Mouse (Mus musculus): ENCODE data around the gene Smad1. TPM values are rescaled to one million over a fixed set of nuclear protein-coding genes. Genes with fewer than 3 reads are reported as not detected.

Smad1 gene
- polyA plus RNA-seq (2021; fragmentation: Nextera tagmentation) = 2.5 and 3.0 TPM in 2 replicates
- long read RNA-seq, experiment 1, partial matches to known transcripts = 4 of 4 reads
- long read RNA-seq, experiment 1, other reads (novel, unspliced or antisense) = 0 of 4 reads
- long read RNA-seq, experiment 2, partial matches to known transcripts = 6 of 10 reads
- long read RNA-seq, experiment 2, other reads (novel, unspliced or antisense) = 1 of 10 reads

DNA sequence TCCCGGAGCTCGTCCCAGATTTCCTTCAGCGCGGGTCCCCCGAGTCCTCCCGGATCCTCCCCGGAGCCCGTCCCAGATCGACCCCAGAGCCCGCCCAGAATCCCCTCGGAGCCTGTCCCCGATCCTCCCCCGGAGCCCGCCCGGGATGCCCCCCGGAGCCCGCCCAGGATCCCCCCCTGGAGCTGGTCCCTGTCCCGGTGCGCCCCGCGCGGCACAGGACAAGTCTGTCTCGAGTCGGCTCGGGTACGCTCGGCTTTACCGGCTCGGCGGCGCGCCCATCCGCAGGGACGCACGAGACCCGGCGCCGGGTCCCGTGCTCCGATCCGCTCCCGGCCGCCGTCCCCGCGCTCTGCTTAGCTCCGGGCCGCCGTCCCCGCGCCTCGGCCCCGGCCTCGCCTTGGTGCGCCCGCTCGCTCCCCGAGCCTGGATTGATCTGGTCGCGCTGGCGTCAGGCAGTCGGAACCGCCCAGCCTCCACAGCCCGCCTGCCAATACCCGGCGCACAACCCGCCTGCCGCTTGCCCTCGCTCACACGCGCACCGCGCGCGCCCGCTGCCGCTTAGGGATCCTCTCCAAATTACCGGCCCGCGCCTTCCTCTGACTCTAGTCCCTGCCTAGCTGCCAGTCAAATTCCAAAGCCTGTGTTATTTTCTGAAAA lies at the start of gene Smad1:
TSS of gene Smad1 (minus strand) at position 525 of the 657 bp plus-strand sequence.

DNA sequence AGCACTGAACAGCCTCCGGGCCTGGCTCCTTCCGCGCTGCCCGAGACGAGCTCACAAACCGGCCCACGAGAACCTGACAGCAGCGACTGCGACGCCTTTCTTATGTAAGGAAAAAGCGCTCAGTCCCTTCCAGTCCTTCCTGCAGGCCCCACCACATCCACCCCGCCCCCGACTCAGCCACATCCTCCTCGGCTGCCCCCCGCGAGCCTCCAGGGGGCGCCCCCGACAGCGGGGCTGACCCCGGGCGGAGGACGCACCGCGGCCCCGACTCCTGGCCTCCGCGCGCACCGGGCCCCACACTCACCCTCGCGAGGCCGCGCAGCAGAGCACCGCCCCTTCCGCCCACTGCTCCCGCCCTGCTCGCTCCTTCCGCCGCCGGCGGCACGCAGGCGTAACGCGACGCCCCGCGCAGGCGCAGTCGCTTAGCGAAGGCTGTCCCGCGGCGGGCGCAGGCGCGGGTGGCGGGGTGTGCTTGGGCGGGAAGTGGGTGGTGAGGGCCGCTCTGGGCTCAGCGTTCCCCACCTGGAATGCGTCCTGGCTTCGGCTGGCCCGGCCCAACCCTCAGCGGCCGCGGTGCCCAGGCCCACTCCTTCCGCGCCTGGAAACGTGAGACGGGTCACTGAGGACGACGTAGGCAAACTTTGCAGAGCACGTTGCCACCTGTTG lies 104.6 kb downstream of the Smad1 start, which contains the start of gene Mmaa:
TSS of gene Mmaa (minus strand) at position 328 of the 666 bp plus-strand sequence.

Other genes with a start within 250 kb of the Smad1 start
- gene 1700011L22Rik, start 150.9 kb downstream of the Smad1 start, polyA plus RNA-seq (2021; fragmentation: Nextera tagmentation) = not detected in 2 replicates
- gene Mmaa, start 104.6 kb downstream of the Smad1 start, polyA plus RNA-seq (2021; fragmentation: Nextera tagmentation) = 9.4 and 10.9 TPM in 2 replicates
- 2.4 and 2.7 TPM in 2 replicates for gene Otud4, start 240.1 kb upstream of the Smad1 start, polyA plus RNA-seq (2021; fragmentation: Nextera tagmentation)

Measured in layer of hippocampus, adult 6 months (tissue).